Mouse (Mus musculus) 3T3-L1 (cell line): ENCODE data around the gene Tollip.
A peak's percentile ranks its signal among the peaks of the same experiment; 100 is the strongest.
"Not testable (repeated sequence)": the region's sequence is repeated elsewhere in the genome, so short reads cannot be mapped to it uniquely, and the experiment has no call there.

Experiments used
- DNase-seq: peaks from one replicate; pipeline ENCODE4 v3.0.0-alpha.2; 2015; ENCODE audit warnings: low read depth, low spot score

The Tollip gene

DNA sequence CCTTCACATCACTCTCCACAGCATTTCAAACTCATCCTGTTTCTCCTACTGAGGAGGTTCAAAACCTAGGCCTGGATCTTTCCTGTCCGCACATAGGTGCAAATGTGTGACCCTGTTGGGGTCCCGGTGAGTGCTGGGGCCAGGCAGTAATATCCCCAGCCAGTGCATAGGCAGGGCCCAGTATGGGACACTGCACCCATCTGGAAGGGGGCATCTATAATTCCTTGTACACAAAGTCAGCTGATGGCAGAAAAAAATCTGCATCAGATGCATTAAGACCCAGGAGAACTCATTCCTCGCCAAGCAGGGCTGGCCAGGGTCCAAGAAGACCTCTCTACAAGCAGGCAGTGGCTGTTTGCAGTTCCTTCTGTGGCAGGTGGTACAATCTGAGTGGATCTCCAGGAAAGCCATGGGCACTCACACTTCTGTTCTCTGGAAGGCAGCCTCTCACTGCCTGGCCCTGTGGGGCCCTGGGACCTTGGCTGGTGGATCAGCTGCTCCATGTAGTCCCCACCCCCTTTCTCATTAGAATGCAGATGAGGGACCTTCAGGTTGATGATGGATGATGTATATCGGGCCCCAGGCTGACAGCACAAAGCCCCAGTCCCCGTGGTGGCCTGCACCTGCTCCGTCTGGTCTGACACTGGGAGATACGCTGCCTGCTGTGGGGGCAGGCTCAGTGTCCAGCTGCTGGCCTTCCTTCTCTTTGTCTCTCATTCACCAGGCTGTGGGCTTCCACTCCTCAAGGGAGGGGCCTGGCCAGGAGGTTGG, 16.0 kb upstream of the Tollip start:
- DNase-seq: no peak

- no peak for DNase-seq
These were observed 10.3 kb upstream of the Tollip start for GRCm38 (mm10) chr7:141928642-141929041.

DNA sequence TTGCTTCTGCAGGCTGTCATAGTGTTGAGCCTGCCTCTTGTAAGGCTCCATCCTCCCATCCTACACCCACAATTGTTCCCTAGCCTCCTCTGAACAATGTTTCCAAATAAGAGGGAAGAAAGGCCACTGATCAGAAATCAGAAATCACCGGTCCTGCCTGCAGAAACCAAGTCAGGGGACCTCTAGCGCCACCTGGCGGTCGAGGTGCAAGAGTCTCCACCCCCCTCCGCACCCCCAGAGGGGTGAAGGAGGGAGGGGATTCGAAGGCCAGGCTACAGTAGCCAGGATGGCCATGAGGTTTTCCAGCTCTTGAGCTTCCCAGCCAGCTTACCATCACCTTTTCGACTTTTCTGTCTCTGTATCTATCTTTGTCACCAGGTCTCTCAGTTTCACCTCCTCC, 6.6 kb upstream of the Tollip start:
- DNase-seq: peak; percentile 57

DNA sequence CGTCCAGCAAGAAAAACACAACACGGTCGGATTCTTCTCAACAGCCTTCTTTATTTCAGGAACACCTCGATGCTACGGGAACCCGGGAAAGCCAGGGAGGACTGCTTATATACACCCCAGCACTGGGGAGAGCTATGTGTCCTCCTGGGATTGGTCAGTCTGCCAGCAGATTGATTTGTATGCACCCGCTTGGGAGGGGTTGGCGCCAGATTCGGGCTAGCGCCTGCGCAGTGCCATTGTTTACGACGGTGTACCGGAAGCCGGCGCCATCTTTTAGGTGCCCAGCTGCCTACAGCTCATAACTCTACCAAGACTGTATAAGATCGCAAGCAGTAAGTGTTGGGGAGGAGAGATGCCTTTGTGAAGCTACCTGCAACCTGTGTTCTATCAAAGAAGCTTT, 5.8 kb upstream of the Tollip start:
- not testable (repeated sequence) for DNase-seq

- DNase-seq: no peak
These were observed 7.0 kb downstream of the Tollip start for GRCm38 (mm10) chr7:141911305-141911704.

DNA sequence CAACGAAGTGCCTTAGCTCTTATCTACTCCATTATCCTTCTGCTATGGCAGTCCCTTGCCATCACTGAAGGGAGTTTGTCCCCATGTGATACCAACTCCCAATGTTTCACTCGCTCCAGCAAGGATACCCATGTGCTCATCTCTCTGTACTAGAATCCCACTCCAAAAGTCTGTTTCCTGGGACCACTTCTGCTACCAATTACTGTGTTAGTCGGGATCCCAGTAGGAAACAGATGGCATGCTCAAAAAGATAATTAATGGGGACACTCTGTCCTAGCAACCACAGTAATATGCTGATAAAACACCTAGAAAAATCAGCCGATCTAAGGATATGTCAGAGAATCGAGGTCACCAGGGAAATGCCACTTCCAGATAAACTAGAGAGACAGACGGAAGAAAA, 9.7 kb downstream of the Tollip start:
- no peak for DNase-seq

DNA sequence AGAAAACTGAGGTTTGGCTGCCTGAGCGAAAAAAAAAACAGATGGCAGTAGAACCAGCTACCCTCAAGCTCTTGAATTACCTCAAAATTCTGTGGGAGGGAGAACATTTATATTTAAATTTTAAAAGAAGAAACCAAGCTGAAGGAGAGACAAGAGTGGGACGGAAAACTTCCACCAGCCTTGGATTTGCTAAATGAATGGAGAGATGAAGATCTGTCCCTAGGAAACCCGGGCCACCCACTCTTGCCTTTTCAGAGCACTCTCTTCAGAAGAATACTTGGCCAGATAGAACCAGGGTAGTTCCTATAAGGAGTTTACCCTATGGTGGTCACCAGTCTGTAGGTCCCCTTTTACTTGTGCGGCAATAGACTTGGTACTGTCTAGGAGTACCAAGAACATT, 15.5 kb downstream of the Tollip start:
- DNase-seq: no peak

- peak; percentile 98 for DNase-seq
These were observed 16.0 kb downstream of the Tollip start for GRCm38 (mm10) chr7:141902269-141902729.

GRCm38 (mm10) chr7:141901825-141902224, 16.5 kb downstream of the Tollip start:
- DNase-seq: peak; percentile 24

GRCm38 (mm10) chr7:141892151-141892550, 26.2 kb downstream of the Tollip start:
- DNase-seq: no peak

GRCm38 (mm10) chr7:141878813-141879212, 39.5 kb downstream of the Tollip start:
- DNase-seq: no peak

GRCm38 (mm10) chr7:141874891-141875290, 43.4 kb downstream of the Tollip start:
- DNase-seq: no peak

- no peak for DNase-seq
These were observed 47.8 kb downstream of the Tollip start for GRCm38 (mm10) chr7:141870553-141870952.

DNA sequence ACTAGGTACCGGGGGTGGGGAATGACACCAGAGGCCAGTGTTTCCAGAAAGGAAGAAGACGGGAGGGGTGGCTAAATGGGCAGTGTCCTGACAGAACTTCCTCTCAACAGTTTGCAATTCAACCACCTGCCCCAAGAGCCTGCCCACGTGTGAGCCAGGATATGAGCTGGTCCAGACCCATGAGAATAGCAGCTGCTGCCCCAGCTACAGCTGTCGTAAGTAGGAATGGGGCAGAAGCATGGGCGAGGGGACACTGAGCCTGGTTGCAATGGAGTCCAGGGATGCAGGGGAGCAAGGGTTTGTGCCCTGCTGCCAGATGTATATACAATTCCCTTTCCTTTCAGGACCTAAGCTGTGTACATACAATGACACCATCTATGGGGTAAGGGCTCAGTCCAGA, 48.7 kb downstream of the Tollip start:
- DNase-seq: no peak

GRCm38 (mm10) chr7:141861046-141861445, 57.3 kb downstream of the Tollip start:
- no peak for DNase-seq

DNA sequence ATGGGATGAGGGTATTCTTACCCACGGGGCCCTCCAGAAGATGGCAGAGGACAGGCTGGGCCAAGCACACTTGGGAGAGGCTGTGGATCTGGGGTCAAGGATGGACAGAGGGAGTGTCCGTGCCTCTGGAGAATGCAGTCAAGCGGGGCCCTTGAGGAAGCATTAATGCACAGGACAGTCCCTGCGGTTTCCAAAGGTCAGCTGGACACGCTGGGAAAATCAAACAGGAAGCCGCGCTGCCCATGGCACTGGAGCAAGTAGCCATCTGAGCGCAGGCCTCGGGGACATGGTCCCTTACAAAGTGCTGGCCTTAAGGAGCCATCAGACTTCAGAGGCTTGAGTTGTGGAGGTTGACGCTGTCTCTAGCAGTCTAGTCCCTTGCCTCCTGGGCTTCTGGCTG, 78.0 kb downstream of the Tollip start:
- no peak for DNase-seq

GRCm38 (mm10) chr7:141838779-141839178, 79.5 kb downstream of the Tollip start, which contains the start of gene Muc5b:
Gene Muc5b, plus strand, starts transcription at chr7:141839070.
- no peak for DNase-seq

GRCm38 (mm10) chr7:141836423-141836822, 81.9 kb downstream of the Tollip start:
- no peak for DNase-seq

GRCm38 (mm10) chr7:141835941-141836340, 82.4 kb downstream of the Tollip start:
- no peak for DNase-seq
